Mouse (Mus musculus): ENCODE data around the gene Wasf1. TPM values are rescaled to one million over a fixed set of nuclear protein-coding genes. Genes with fewer than 3 reads are reported as not detected.

Gene Wasf1
- polyA plus RNA-seq, 1 experiment from 2014 or later, result 21.0 TPM

- WGBS, result 57% methylated on average over 3 of the region's 3 CpGs
- Histone ChIP-seq H3K27ac (replicated peaks) (no peak overlapping the region), H3K9me3 (replicated peaks) (no peaks in the 10 kb centered on the region), H3K36me3 (no peaks in the 10 kb centered on the region), H3K4me1 (no peaks in the 10 kb centered on the region), H3K9ac (no peak overlapping the region), H3K4me2 (replicated peaks) (no peak overlapping the region), H3K27me3 (no peaks in the 10 kb centered on the region), H3K4me3 (replicated peaks) (no peak overlapping the region)
- ATAC-seq (ENCODE audit: insufficient number of reproducible peaks, low FRiP score, low TSS enrichment, low read depth), result no peak
These were observed 101.3 kb downstream of the Wasf1 start for GRCm38 (mm10) chr10:40984600-40984999.

DNA sequence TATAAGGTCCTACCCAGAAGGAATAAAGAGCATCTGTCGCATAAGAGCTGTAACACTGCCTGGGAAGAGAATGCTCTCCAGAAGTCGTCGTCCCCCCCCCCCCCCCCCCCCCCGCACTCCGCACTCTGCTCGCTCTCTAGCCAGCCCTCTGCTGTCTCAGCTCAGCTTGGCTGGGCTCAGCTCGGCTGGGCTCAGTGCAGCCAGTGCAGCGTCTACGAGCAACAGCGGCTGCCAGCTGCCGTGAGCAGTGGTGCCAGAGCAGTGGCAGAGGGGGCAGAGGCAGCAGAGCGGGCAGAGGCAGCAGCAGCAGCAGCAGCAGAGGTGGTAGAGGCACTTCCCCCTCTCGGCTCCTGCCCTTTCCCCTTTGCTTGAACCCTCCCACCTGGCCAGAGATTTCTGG, 102.1 kb downstream of the Wasf1 start:
- no peak overlapping the region for H3K4me2 ChIP-seq (replicated peaks)

More for the DNA sequence above, 102.1 kb downstream of the Wasf1 start:
- Histone ChIP-seq H3K9ac (no peak overlapping the region), H3K9me3 (replicated peaks) (no peaks in the 10 kb centered on the region), H3K36me3 (no peaks in the 10 kb centered on the region), H3K4me3 (replicated peaks) (no peak overlapping the region), H3K4me1 (no peaks in the 10 kb centered on the region), H3K27ac (replicated peaks) (no peak overlapping the region), H3K27me3 (no peaks in the 10 kb centered on the region)
- WGBS, result 17% methylated on average over 10 of the region's 13 CpGs
- no peak for ATAC-seq (ENCODE audit: insufficient number of reproducible peaks, low FRiP score, low TSS enrichment, low read depth)

Other genes with a start within 250 kb of the Wasf1 start
- gene Mettl24, start 200.2 kb upstream of the Wasf1 start, polyA plus RNA-seq (2015; fragmentation: Nextera tagmentation; extraction: Ambion mirVana), result 2.6 and 2.7 TPM in 2 replicates
- 30.7 and 32.8 TPM in 2 replicates for gene Cdc40, start 164 bp upstream of the Wasf1 start, polyA plus RNA-seq (2015; fragmentation: Nextera tagmentation; extraction: Ambion mirVana)
- gene Gpr6, start 188.8 kb downstream of the Wasf1 start, polyA plus RNA-seq (2015; fragmentation: Nextera tagmentation; extraction: Ambion mirVana), result not detected in 2 replicates